Mouse (Mus musculus): ENCODE measurements around the gene Dcaf4.

Dcaf4 gene

DNA sequence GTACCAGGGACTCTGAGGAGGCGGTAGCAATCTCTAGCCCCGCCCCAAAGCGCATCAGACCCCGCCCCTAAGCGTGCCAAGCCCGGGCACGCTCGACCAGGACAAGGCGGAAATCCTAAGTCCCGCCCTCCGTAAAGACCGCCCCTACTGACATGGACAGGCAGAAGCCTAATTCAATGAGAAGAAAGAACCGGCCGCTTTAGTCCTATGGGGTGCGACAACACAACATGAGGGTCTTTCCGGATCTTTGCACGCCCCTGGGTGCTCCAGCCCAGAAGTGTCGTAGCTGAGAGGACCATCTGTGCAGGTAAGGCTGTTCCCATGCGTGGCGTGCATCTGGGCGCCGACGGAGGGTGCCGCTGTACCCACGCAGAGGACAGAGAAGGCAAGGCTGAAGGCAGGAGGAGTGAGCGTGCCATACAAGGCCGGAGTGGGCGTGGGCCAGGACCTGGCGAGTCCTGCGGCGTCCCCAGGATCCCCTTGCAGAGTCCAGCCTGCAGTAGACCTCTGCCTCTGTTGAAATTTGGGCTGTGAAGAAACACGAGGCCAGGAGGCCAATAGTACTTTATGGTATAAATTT lies at the start of gene Dcaf4:
TSS of gene Dcaf4 (plus strand) at position 156 of the 580 bp plus-strand sequence.
- DNase-seq (ENCODE audit: low read depth, low spot score): peak; percentile 94

DNA sequence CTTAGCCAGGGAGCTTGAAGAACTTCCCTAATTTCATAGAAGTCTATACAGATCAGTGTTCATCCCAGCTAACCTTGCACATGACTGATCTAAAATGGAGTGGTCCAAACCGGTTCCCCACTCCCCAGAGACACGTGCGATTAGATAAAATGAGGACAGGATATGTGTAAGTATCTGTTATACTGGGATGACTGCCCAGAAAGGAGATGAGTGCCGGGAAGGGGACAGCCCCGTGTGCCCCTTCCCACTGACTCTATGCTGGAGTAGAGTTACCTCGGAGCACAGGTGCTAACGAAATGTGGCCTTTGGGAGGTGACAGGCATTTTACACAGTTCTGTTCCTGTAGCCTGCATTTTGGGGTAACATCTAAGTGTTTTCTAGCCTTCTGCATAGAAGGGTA lies 48.5 kb upstream of the Dcaf4 start:
- no peak for DNase-seq (ENCODE audit: low read depth, low spot score)

GRCm38 (mm10) chr12:83473987-83474600 lies 46.2 kb upstream of the Dcaf4 start:
- no peak for DNase-seq (ENCODE audit: low read depth, low spot score)

DNA sequence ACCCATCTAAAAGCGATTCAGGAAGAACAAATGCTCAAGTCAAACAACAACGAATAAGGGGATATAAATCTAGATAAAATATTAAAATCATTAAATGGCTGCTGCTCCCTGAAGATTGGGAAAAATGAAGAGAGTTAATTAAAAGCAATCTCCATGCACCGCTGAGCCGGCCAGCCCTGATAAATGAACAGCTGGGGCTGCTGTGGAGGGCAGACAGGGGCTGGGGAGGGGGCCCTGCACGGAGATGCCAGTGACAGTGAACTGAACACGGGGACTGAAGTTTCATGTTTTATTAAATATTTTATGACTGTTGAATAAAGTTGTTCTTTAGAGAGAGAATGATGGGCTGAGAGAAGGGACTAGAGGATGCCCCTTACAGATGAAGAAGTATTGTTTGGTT lies 44.8 kb upstream of the Dcaf4 start:
- no peak for DNase-seq (ENCODE audit: low read depth, low spot score)

- DNase-seq (ENCODE audit: low read depth, low spot score): no peak
Measured at GRCm38 (mm10) chr12:83476277-83476676, 44.0 kb upstream of the Dcaf4 start.

GRCm38 (mm10) chr12:83479140-83479539 lies 41.1 kb upstream of the Dcaf4 start:
- no peak for DNase-seq (ENCODE audit: low read depth, low spot score)

- DNase-seq (ENCODE audit: low read depth, low spot score): no peak
Measured at GRCm38 (mm10) chr12:83479818-83480401, 40.4 kb upstream of the Dcaf4 start.

GRCm38 (mm10) chr12:83481439-83481838 lies 38.8 kb upstream of the Dcaf4 start:
- DNase-seq (ENCODE audit: low read depth, low spot score): no peak

- DNase-seq (ENCODE audit: low read depth, low spot score): no peak
Measured at GRCm38 (mm10) chr12:83483653-83484052, 36.6 kb upstream of the Dcaf4 start.

DNA sequence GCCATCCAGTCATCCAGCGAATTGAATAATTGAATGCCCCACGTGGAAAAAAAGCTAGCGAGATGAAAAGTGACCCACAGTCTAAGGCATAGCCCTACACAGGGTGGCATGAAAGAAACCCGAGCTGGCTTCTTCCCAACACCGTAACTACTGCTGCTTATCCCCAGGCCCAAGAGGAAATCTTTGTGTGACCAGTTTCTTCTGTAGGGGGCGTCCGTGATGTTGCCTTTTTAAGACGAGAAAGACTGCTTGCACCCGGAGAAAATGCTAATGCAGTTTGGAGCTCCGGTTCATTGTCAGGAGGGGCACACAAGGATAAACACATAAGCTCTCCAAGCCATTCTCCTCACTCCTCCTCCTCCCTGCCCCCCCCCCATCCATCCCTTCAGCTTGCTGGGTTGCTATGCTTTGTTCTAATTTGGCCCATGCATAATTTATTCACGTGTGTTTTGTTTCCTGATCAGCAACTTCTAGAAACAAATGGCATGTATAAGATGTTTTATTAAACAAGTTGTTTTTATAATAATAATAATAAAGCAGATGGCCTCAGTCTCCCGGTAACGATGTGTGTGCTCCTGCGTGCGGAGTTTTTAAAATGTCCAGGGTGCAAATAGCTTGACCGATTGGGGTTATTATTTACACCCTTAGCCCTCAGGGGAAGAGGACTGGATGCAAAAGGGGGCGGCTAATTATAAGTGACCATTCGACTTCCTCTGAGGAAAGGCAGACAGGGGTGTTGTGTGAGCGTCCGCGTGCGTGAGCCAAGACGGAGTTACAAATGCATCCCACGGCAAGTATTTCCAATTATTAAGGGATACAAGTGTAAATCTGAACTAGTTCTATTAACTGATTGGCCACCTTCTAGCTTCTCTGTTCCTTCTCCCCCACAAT lies 35.2 kb upstream of the Dcaf4 start:
- peak; percentile 10 for DNase-seq (ENCODE audit: low read depth, low spot score)

GRCm38 (mm10) chr12:83485911-83486670 lies 34.2 kb upstream of the Dcaf4 start:
- peak; percentile 29 for DNase-seq (ENCODE audit: low read depth, low spot score)

GRCm38 (mm10) chr12:83486671-83487461 lies 33.4 kb upstream of the Dcaf4 start:
- peak; percentile 41 for DNase-seq (ENCODE audit: low read depth, low spot score)

GRCm38 (mm10) chr12:83487476-83487991 lies 32.7 kb upstream of the Dcaf4 start, which contains the start of gene Dpf3:
Dpf3 (minus strand) TSS chr12:83487716.
- peak; percentile 87 for DNase-seq (ENCODE audit: low read depth, low spot score)

DNA sequence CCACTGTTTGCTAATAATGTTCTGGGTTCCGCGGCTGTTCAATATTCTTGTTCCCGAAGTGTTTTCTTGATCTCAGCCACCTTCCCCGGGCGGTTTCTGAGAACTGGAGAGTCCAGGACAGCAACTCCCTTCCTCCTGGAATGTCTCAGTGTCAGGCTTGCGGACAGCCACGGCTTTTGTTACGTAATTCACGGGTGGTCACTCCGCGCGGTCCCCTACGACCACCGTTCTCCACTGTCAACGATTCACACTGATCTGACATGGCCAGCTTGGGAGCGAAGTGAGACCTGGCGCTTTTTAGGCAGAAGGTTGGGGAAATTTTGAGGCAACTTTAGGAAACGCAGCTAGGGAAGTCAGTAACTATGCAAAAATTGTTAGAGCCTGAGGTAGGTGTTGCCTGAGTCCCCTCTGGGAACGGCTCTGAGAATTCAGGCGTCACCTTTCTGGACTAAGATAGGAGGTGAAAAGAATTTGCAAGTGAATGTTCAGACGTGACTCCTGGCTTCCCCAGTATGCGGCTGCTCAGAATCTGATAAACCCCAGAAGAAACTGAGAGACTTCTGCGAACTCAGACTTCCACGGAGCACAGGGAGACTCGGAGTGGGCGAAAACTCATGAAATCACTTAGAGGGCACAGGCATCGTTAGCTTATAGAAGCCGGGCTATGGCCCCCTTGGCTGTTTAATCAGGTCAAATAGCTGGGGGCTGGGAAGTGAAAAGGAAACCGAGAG lies 31.9 kb upstream of the Dcaf4 start:
- peak; percentile 13 for DNase-seq (ENCODE audit: low read depth, low spot score)

- DNase-seq (ENCODE audit: low read depth, low spot score): no peak
Measured at GRCm38 (mm10) chr12:83489748-83490147, 30.5 kb upstream of the Dcaf4 start.

DNA sequence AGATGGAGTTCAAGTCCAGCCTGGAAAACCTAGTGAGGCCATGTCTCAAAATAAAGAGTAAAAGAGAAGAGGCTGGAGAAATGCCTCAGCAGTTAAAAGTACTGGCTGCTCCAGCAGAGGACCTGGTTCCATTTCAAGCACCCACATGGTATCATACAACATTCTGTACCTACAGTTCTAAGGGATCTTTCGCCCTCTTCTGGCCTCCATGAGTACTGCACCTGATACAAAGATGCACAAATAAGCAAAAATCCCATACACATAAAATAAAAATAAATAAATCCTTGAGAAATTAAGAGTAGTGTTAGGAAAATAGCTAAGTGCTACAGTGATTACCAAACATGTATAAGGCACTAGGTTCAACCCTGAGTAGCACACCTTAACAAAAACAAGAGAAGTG lies 28.7 kb upstream of the Dcaf4 start:
- peak; percentile 23 for DNase-seq (ENCODE audit: low read depth, low spot score)

DNA sequence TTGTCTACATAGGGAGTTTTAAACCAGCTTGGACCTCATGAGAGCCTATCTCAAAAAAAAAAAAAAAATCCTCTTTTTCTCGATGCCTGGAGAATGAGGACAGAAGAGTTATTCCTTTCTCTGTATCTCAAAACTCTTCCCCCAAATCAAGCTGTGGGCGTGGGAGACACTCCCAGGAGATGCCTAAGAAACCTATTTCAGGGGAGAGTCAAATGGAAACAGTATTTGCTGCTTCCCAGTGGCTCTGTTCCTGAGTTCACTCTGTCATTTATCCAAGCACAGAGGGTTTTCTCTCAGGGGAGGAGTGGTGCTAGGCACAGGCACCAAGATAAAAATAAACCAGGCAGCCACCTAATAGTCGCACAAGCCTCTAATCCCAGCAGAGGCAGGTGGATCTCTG lies 27.5 kb upstream of the Dcaf4 start:
- no peak for DNase-seq (ENCODE audit: low read depth, low spot score)

GRCm38 (mm10) chr12:83494196-83494595 lies 26.1 kb upstream of the Dcaf4 start:
- DNase-seq (ENCODE audit: low read depth, low spot score): no peak

DNA sequence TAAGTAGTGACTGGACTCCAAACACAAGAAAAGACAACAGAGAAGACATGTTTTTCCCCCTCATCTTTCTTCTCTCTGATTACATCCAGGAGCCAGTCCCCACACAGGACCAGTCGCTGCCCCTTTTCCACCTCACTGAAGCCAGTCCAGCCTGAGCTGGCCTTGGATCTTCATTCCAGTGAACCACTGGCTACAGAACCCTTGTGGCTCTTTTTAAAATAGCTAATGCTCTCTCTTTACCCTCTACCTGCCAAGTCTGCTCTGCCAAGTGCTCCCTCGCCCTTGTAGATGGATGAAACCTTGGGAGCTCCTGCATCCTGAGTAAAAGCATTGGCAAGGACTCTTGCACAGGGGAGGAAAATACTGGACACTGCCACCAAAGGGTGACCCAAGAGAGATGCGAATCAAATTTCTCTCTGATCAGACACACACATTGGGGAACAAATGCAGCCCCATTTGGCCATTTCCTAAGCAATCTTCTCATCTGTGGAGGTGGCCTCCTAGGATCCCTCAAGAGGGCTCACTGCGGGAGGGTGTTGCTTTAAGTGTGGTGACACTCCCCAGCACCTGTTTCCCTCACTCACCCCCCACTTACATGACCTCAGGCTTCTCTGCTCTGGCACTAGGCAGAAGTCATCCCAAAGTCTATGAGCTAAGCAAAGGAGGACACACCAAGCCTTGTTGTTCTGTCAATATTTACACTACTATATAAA lies 24.9 kb upstream of the Dcaf4 start:
- DNase-seq (ENCODE audit: low read depth, low spot score): no peak

Data from CD4-positive helper T cell, adult 2 months (primary cell).